Mouse (Mus musculus): ENCODE measurements around the gene Negr1. TPM values are rescaled to one million over a fixed set of nuclear protein-coding genes. Genes with fewer than 3 reads are reported as not detected.

The Negr1 gene
- total RNA-seq, 2 experiments from 2014 or later = 1.2 to 1.7 TPM

DNA sequence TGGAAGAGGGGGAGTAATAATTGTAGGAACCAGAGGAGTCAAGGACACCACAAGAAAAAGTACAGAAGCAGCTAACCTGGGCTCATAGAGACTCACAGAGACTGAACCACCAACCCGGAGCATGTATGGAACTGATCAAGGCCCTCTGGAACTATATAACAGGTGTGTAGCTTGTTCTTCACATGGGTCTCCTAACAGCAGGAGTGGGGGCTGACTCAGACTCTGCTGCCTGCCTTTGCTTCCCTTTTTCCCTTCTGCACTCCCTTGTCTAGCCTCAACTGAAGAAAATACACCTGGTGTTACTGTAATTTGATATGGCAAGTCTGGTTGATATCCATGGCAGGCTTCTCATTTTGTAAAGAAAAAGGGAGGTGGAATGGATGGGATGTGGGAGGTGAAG, 324.1 kb downstream of the Negr1 start:
- DNase-seq = no peak
- intact Hi-C loops (cut with DNase I; ENCODE audit: low total_unique reads) = no loop called here

DNA sequence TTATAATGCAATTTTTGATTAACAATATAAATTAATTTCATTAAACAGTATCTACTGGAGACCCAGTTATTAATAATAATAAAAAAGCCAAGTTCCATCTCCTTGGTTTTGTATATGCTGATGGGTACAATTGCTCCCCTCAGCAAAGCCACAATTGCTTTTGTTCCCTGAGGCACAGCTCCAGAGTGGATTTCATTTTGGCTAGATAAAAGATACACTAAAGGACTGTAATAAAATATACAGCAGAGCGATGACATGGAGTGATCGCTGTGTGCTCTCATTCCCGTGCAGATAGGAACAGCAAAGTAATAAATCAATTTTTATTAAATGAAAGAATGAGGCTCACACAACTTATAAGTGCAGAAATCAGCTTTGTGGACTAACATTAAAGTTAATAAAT, 325.3 kb downstream of the Negr1 start:
- intact Hi-C loops (cut with DNase I; ENCODE audit: low total_unique reads) = no loop called here
- DNase-seq = no peak

DNA sequence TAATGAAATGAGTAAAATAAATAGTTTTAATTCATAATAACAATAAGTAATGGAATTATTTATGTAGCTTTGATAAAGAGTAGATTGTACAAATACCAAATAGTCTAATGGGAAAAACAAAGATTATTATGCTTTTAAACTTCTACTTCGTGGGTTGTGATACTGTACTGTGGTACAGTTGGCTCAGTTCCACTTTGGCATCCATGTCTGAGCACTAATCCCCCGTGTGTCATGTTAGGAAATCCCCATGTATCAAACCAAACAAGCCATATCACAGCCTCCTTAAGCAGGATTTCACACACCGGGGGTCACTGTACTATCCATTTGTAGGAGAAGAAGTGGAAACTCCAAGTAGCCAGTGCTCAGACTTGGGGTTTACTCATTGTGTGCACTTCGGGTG, 329.4 kb downstream of the Negr1 start:
- no peak for DNase-seq
- intact Hi-C loops (cut with DNase I; ENCODE audit: low total_unique reads) = no loop called here

DNA sequence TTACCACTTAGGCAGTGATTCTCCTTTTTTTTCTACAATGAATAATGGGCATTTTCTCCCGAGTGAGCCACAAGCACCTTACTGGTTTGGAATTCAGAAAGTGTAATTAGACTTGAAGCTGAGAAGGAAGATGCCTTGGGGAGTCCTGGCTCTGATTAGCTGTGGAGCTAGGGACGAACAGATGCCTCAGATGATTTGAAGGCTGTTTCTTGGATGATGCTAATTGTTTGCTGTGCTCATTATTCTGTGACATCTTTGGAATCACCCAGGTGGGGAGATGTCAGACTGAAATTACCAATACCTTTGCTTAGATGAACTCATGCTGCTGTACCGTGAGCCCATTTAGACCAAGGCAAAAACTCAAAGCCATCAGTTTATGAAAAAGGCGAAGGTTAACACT, 333.7 kb downstream of the Negr1 start:
- intact Hi-C loops (cut with DNase I; ENCODE audit: low total_unique reads) = no loop called here
- DNase-seq = no peak

DNA sequence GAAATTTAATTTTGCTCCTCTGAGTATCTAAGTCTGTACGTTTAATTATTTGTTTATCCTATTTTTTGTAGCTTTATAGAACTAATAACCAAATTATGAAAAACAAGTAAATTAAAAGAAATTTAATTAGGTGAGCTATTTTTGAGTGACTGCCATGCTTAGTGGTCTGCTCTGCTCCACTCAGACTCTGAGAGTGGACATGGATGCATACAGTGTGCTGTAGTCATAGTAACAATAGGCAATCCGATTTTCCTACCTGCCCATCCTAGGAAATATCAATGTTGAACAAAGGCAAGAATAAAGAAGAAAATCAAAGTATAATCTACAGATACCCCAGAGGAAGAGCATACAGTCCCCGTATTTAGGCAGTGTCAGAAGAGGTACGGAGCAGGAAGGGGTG, 334.5 kb downstream of the Negr1 start:
- no peak for DNase-seq
- intact Hi-C loops (cut with DNase I; ENCODE audit: low total_unique reads) = no loop called here

DNA sequence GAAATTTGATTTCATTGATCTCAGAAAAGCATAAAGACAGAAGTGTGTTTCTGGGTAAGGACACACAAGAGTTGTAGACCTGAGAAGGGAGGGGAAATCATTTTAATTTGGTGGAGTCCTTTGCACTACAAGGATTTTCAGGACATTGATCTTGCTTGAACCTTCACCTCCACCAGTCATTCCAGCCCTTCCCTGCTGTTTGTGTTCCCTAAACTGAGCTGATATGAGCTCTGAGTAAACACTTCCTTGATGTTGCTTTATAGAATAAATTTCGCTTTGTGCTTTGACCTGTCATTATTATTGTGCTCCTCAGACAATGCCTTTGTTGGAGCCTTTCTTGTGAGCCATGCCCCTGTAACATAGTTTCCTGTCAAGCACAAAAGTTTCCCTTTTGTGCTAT, 335.0 kb downstream of the Negr1 start:
- intact Hi-C loops (cut with DNase I; ENCODE audit: low total_unique reads) = no loop called here
- no peak for DNase-seq

DNA sequence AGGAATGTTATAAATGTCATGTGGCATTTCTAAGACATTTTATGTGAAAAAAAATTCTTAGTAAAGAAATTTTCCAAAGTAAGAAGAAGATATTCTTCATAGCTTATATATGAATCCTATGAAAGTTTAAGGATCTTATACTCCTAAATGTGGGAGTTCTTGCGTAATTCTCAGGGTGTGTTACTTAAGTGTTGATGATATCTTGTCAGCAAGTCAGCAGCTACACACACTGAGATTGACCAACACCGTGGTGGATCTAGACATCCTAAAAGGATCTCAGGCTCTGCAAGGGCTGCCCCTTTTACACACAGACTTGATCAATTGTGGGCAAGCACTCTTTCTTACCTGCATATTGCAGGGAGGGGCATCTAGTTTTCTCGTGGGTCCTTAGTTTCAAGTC, 339.5 kb downstream of the Negr1 start:
- intact Hi-C loops (cut with DNase I; ENCODE audit: low total_unique reads) = no loop called here
- no peak for DNase-seq

DNA sequence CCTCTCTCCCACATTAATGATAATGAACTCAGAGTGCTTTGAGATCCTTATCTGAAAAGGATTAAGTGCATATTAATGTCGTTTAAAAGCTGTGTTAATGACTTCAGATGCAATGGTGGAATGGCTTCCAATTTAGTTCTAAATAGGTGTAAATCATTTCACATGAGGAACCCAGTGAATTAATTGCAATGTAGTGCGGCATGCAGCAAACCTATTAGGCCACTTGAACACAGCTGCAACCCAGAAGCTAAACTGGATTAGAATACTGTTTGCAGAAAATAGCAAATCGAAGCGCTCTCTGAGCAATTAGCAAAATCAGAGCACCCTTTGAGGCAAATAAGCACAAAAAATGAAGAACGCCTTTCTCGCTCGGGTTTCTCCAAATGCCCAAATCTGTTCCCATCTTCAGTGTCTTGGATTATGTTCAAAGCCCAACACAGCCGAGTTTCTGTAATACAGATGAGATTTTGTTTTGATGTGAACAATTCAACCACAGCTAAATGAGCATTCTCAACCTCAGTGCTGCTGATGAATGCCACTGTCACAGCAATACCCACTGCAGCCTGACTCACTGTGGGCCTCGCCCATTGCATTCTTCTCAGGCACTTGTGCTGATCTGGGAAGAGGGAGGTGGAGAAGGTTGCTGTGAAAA, 342.5 kb downstream of the Negr1 start:
- DNase-seq = no peak
- intact Hi-C loops (cut with DNase I; ENCODE audit: low total_unique reads) = no loop called here

DNA sequence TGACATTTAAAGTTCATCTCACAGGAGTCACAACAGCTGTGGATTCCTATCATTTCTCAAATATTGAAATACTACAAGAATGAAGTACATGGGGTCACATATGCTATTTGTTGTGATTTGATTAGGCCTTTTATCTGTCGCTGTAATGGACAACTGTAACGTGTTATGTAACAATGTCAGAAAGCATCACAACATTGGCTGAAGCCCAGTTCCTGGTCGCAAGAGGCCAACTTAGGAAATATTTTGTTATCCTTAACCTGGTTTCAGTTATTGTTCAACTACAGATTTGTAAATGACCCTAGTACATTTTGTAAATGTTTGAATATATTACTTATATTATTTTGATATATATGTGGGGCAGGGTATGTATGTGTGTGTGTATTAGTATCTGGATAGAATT, 351.2 kb downstream of the Negr1 start:
- intact Hi-C loops (cut with DNase I; ENCODE audit: low total_unique reads) = no loop called here
- no peak for DNase-seq

DNA sequence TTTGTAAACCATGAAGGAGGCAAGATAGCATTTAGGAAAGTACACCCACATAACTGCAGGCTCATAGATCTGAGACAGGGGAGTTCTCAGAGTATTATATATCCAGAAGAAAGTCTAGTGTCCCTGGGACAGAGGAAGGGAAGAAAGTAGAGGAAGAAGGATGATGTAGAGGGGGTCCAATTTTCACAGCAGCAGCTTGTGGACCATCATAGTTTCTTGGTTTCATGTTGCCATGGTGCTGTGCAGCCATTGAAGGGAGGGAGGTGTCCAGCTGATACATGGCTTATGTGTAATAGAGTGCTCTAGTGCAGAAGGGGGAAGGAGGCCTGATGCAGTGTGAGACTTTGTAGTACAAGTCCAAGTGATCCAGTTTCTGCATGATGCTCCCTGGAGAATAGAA, 359.8 kb downstream of the Negr1 start:
- no peak for DNase-seq
- intact Hi-C loops (cut with DNase I; ENCODE audit: low total_unique reads) = no loop called here

DNA sequence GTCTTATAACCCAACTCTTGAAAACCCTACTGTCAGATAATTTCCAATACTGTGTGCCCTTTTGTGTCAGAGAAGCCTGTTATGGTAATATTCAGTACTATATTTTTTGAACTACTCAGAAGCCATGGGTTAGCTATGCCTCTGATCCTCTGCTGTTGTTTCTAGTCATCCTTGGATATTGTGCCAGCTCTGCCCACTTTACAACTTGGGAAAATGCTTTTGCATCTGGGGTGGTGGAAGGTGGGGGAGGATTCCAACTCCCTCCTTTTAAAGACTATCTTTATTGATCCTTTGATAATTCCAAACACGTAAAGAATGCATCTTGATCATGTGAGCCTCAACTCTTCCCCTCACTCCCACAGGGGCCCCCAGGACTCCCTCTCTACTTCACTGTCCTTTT, 361.6 kb downstream of the Negr1 start:
- intact Hi-C loops (cut with DNase I; ENCODE audit: low total_unique reads) = no loop called here
- no peak for DNase-seq

DNA sequence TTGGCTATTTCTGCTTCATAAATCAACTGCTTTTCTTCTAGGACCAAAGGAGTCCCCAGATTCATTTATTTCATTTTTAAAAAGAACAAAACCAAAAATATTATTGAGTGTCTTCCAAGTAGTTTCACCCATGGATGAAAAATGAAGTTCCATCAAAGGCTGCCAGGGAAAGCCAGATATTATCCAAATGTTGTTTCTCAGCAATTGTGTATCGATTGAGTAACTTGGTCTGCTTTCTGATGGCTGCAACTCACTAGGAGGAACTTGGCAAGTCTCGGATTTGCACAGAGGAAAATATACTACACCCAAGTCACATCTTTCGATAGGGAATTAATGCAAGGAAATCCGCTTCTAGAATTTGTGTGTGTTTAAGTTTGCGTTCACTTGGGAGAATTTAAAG, 363.5 kb downstream of the Negr1 start:
- no peak for DNase-seq
- intact Hi-C loops (cut with DNase I; ENCODE audit: low total_unique reads) = no loop called here

DNA sequence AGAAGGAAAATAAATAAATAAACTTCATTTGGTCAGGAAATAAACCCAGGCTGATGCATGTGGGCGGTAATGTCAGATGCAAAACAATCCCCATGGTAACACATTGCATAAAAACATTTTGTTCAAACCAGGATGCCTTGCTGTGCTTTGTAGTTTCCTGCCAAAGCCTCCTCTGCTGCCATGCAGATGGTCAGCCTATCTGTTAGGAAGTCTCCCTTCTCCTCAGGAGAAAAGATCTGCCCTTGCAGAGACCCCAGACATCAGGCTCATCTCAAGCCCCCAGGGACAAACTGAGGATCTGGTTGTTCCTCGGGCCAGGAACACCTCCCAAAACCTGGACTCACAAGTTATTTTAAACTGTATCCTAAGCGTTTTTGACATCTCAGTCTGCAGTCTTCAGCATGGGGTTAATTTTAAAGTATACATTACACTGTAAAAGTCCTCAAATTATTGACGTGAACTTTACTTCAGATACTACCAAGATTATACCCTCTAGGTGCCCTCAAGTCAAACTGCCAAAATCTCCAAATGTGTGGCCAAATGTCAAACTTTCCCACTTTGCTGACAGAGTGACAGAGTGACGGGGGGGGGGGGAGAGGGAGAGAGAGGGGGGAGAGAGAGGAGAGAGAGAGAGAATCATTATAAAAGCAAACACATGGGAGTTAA, 366.9 kb downstream of the Negr1 start:
- intact Hi-C loops (cut with DNase I; ENCODE audit: low total_unique reads) = no loop called here
- no peak for DNase-seq

DNA sequence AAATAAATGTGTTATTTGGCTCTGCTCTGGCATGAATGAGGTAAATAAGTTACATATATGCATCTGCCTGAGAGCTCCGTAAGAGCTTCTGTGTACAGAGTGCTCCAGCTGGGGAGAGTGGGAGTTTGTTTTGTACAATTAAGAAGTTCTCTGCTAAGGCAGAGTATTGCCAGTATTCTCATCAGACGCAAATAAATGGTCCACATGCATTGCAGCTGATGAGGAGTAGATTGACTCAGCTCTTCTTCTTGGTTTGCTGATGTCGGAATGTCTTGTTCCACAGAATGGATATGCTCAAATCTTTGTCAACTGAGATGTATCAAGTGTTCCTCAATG, 367.4 kb downstream of the Negr1 start:
- intact Hi-C loops (cut with DNase I; ENCODE audit: low total_unique reads) = no loop called here
- DNase-seq = no peak

DNA sequence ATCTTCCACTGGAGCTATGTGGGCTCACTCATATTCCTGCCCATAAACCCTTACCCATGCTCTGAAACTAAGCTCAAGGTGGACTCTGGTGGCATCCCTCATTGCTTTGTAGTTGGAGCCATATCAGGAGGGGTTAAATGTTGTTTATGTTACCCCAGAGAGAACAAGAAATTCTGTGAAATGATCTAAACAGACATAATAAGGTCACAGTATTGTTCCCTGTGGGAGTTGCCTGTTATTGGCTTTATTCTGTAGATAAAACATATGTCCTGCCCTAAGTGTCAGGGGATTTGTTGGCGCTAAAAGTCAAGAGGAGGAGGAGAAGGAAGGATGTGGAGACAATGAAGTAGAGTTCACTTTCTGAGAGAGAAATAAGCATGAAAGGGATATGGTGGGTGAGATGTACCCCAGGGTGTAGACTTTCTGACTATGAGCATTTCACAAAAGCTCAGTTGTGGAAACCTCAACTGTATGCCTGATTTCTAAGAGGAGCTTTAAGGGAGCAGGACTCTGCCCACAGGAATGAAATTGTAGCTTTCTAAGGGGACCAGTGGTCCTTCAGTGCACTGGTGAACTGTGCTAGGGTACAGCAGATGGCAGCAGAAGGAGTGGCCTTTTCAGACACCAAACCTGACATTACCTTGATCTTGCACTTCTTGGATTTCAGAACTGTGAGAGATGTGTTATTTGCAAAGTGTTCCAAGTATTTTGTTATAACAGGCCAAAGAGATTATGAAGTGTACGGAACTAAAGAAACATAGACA, 368.3 kb downstream of the Negr1 start:
- no peak for DNase-seq
- intact Hi-C loops (cut with DNase I; ENCODE audit: low total_unique reads) = no loop called here

DNA sequence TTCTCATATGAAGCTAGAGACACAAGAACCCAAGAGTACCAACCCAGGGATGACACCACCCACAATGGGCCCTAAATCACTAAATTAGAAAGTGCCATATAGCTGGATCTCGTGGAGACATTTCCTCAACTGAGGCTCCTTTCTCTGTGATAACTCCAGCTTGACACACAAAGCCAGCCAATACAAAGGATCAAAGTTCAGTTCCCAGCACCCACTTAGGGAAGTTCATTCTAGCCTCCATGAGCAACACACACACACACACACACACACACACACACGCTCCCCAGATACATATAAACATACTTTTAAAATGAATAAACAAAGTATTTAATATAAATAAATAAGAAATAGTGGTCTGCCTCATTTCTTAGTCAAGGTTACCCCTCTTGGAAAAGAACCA, 369.4 kb downstream of the Negr1 start:
- intact Hi-C loops (cut with DNase I; ENCODE audit: low total_unique reads) = no loop called here
- DNase-seq = no peak

DNA sequence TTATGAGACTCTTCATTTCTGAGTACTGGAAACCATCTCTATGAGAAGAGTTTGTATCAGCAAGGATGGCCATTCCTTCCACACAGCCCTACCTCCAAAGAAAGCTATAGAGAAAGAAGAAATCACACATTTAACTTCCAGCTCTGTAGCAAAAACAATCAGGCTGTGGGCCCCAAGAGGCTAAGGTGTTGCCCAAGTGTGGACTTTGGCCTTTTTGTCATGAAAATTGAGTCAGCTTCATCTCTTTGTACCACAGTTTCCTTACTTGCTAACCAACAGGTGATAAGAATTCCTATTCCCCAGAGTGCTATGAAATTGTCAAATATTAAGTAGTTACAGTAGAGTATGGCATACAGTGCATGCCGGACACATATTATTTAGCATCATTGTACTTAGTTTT, 369.9 kb downstream of the Negr1 start:
- no peak for DNase-seq
- intact Hi-C loops (cut with DNase I; ENCODE audit: low total_unique reads) = no loop called here

DNA sequence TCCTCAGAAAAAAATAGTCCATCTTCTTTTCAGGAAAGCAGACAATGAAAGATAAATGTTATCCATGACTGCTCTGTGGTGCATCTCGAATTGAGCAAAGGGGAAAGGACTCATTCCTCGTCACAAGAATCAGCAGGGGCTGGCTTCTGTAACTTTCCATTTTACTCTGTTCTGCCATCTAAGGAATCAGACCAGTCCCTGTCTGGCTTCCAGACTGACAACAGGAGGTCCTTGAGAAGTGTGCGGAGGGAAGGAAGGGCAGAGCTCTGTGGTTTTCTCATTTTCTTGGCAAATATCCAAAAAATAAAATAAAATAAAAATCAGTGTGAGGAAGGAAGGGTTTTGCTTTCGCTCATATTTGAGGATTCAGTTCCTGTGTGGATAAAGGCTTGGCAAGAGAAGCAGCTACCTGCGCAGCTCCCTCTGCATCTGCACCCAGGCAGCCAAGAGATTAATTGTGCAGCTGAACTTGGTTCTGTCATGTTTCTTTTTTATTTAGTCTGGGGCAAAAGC, 373.2 kb downstream of the Negr1 start:
- no peak for DNase-seq
- intact Hi-C loops (cut with DNase I; ENCODE audit: low total_unique reads) = no loop called here

DNA sequence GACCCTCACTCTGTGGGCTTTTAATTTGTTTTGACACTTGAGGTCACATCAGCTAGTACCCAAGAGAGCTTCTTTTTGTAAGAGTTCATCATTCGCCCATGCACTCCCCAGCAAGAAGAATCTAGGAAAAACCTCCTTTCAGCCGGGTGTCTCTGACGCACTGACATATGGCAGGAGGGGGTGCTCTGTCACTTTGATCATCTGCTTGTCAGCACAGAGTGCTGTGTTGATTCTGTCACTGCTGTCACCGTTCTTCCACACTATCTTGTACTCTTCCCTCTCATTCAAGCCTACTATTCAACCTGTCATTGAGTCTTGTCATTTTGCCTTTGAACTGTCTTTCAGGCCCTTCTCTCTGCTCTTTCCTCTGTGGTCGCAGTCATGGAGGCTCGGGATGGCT, 385.8 kb downstream of the Negr1 start:
- intact Hi-C loops (cut with DNase I; ENCODE audit: low total_unique reads) = no loop called here
- DNase-seq = no peak

DNA sequence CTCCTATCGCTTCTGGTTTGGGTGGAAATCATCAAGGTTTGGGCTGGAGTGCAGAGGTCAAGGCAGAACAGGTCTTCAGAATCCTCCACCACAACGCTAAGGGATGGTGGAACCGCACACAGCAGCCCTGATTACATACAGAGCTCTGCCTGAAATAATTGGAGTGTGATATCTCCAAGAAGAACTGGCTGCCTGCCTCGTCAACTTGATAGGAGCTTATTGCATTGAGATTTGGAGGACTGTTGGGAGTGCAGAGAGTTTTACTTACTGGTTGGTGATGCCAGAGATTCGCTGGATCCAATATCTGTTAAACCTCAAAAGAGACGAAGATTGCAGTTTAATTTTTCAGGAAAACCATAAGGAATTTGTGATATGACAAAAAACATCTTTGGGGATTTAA, 391.4 kb downstream of the Negr1 start:
- no peak for DNase-seq
- intact Hi-C loops (cut with DNase I; ENCODE audit: low total_unique reads) = no loop called here

DNA sequence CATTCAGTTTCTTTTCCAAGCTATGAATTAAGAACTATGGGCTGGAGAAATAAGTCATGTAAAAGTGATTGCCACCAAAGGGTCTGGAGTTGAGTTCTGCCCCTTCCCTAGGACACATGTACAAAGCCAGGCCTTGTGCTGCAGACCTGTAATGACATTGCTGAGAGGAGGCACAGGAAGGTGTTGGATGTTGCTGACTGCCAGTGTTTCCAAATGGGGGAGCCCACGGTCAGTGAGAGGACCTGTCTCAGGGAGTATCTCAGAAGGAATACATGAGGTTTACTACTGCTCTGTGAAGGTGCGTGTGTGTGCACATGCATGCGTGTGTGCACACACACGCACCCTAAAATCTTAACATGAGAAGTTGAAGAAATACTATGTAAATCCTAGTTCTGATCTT, 393.5 kb downstream of the Negr1 start:
- DNase-seq = no peak
- intact Hi-C loops (cut with DNase I; ENCODE audit: low total_unique reads) = no loop called here

All from gastrocnemius, postnatal 14 days (tissue).